Mouse (Mus musculus) right cerebral cortex, postnatal 10 days (tissue): ENCODE results near the gene Aldoc.

Source experiments
- DNase-seq, 2 experiments: peaks; one replicate each; pipeline ENCODE4 v3.0.0; 2021; ENCODE audit warnings: low spot score in 2 of 2

The Aldoc gene

DNA sequence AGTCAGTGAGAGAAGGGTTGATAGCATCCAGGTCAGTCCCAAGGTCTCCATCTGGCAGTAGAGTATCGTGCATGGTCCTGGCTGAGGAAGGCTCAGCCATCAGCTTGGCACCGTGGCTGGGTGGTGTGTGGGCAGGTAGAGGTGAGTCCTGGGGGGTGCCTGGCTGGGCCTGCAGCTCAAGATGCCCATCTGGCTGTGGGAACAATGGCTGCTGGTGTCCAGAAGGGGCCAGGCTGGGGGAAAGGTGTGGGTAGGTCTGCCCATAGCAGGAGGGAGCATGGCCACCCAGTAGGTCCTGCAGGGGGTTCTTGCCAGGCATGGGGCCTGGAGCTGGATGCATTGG is 38.0 kb downstream of the Aldoc start:
- DNase-seq: no peak

GRCm38 (mm10) chr11:78363309-78364007 is 40.7 kb downstream of the Aldoc start:
- no peak for DNase-seq

GRCm38 (mm10) chr11:78364103-78364502 is 41.3 kb downstream of the Aldoc start:
- no peak for DNase-seq

- DNase-seq: no peak
Measured at GRCm38 (mm10) chr11:78367456-78368225, 44.9 kb downstream of the Aldoc start.

DNA sequence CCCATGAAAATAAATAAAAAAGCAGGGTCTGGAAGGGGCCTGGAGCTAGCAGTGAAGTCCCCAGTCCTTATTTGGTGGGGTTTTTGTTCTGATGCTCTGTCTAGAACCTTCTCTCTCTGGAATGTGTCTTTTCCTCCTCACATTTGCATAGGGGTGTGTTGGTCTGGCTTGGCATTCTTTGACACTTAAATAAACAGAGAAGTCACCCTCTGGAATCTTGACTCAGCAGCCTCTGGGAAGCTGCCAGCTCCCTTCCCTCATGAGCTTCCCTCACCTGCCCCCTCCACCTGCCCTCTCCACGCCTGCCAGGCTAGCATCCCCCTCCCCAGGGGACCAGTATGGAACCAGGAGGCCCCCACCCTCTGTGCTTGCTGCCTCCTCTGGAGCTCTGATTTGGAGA is 47.6 kb downstream of the Aldoc start:
- no peak for DNase-seq

DNA sequence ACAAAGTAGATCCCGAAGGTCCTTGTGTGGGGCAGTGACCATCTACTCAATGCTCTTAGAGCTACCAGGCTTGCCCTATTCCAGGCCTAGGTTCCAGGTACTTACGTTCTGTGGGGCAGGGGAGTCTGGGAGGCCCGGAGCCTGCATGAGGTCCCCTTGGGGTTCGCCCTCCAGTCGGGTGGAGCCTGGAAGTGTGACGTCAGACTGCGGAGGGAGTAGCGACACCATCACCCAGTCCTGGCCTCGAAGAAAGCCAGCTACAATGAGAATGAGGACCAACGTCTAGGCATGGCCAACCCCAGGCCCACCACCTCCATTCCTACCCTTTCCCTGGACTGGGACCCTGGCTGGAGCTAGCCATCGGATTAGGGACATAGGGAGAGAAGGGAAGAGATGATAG is 48.9 kb downstream of the Aldoc start:
- no peak for DNase-seq

DNA sequence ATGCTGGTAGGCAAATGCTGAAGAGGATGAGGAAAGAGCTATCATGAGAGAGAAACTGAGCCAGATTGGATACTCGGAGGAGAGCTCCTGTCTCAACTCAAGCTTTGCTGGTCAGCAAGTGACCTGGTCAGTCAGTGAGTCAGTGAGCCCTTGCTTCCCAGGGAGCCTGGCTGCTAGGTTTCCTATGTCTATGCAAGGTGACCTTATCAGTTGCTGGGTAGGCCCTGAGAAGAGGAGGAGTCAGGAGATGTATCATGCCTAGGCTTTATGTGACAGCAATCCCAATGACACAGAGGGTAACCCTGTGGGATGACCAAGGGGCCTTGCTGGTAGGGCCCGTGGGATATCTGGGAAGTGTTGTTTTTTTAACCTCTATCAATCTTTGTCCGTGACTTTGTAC is 49.4 kb downstream of the Aldoc start:
- DNase-seq: no peak

DNA sequence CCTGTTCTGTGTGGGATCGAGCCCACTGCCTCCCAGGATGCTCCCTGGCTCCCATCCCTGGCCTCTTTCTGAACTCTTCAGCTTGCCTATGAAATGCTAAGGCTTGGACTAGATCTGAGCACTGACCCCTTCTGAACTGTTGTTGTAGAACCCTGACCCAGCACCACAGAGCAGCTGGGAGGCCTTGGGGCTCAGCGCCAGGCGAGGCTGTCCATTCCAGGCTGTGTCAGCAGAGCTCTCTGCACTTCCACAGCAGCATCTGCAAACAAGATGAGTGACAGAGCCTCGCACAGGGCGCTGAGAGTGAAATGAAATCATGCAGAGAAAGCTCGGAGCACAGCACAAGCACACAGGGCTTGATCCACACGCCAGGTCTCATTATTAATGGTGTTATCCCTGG is 49.8 kb downstream of the Aldoc start:
- DNase-seq: no peak

GRCm38 (mm10) chr11:78374147-78374546 is 51.4 kb downstream of the Aldoc start:
- DNase-seq: no peak
